Mouse (Mus musculus) ES-CJ7 (cell line): ENCODE measurements around the gene Srp54b.
"Not testable (repeated sequence)": the region's sequence is repeated elsewhere in the genome, so short reads cannot be mapped to it uniquely, and the experiment has no call there.

Experiments used
- DNase-seq: peaks from one replicate; pipeline ENCODE4 v3.0.0; 2011; ENCODE audit warnings: low read depth, low spot score

Gene Srp54b

DNA sequence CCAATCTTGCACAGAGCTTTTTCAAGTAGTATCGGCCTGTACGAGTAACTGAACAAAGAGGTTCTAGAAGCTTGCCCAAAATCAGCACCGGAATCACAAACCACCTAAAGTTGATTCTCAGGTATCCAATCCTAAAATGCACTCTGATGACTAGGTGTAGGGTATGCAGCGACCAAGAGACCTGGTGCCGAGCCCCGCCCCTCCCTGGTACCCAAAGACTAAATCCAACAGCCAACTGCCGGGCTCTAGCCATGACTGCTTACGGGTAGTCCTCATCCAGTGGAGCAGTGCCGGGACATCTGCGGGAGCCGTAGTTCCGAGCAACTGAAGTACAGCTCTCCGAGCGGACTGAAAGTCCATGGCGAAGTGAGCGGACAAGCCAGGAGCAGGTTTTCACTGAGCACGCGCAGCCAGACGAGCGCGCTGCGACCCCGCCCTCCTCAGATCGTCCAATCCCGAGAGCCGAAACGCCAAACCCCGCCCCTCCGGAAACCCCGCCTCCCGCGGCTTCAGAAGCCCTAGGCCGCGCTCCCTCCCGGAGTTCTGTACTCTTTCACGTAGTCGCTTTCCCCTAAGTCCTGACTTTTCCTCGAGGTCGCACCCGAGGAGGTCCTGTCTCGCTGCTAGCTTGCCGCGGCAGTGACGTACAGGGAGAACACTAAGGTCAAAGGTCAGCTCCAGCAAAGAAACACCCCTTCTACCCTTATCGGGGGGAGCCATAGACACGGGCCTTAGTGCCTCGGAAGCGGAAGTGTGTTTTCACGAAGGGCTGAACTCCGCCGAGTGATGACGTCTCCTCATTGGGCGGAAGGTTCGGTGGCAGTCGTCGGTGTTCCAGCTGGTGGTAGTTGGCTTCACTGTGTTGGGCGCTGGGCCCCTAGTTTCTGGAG, at the start of gene Srp54b:
Gene Srp54b, plus strand, starts transcription at position 546 of the 890 bp plus-strand sequence.
- DNase-seq: not testable (repeated sequence)

DNA sequence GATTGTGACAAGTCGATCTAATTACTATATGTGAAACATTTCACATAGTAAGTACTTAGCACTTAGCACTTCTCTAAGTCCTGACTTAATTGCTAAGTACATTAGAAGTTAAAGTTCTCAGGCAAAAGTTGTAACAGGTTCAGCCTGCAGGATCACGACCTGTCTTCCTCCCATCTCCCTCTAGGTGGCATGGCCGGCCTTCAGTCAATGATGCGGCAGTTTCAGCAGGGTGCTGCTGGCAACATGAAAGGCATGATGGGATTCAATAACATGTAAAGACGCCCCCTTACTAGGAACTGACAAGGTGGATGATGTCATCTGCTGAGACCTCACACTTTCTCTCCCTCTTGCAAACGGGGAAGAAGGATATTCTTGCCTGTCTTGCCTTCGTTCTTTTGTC, 42.3 kb upstream of the Srp54b start:
- not testable (repeated sequence) for DNase-seq

DNA sequence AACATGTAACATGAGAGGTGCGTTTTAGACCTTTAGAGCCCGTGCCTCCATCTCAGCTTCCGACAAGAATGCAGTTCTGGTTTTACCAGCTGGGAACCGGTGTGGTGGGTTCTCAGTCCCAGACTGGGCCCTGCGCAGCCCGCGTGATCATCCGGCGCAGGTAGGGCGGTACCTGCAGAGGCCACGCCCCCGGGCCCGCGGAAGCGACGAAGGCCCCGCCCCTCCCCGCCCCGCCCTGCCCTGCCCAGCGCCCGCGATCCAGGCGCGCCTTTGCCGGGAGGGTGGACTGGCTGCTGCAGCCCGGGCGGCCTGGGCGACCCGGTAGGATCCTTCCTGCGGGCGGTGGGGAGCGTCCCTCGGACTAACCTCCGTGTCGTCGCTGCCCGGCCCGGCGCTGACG, 30.7 kb upstream of the Srp54b start, which contains the start of gene Fam177a:
Gene Fam177a, plus strand, starts transcription at position 228 of the 400 bp plus-strand sequence.
- DNase-seq: not testable (repeated sequence)

DNA sequence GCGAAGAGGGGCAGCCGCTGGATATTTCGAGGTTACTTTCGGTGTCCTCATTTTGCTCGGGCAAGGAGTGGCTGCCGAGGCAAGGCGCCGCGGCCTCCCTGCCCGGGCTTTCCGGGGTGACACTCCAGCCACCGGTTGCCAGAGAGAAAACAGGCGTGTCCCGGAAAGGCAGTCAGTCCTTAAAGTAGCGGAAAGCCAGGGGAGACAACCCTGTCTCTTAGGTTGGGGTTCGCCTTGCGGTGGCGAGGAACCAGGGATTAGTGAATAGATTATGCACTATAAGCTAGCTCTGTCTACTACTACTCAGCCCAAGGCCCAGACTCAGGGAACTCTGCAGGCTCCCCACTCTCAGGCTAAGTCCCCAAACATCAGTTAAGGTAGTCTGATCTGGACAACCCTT, 30.2 kb upstream of the Srp54b start:
- DNase-seq: not testable (repeated sequence)

DNA sequence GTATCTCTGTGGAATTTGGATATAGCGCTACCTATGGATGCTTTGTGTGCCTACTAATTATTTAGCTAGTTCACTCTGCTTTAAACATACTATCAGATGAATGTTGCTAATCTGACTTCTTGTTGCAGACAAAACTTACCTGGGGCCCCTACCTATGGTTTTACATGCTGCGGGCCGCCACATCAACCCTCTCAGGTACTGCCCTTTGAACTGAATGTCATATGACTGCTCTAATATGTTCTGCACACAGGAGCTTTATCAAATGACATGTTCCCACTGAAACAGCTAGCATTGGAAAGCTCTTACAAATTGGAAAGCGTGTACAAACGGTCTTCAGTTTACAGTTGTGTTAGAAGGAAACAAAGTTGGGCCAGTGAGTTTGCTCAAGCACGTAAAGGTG, 19.4 kb upstream of the Srp54b start:
- not testable (repeated sequence) for DNase-seq

DNA sequence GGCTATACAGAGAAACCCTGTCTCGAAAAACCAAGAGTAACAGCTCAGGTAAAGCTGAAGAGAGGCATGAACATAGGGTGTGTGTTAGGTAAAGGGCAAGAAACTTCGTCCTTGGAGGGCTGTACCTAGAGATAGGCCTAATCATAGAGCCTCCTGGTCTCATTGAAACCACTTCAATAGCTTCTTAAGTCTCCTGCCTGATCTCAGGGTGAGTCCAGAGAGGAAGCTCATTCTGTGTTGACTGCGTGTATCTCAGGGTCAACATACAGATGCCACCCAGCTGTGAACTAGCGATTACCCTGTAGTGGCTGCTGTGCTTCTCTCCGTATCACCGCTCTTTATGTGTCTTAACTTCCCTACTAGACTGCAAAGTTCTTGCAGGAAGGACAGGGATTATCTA, 17.0 kb upstream of the Srp54b start:
- not testable (repeated sequence) for DNase-seq

DNA sequence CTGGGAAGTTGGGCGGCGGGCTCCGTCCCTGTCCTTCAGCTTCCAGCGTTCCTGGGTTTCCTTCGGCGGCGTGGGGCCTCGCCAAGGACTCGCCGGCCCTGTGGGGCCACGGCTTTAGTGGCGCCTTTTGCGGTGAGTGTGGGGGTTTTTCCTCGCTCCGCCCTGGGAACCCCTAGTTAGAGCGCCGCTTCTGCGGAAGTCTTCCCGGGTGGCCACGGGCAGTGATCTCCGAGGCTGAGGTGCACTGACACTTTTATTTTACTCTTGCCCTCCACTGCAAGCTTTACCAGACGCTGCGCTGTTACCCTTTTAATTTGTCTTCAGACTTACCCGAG, 512 bp downstream of the Srp54b start:
- not testable (repeated sequence) for DNase-seq

DNA sequence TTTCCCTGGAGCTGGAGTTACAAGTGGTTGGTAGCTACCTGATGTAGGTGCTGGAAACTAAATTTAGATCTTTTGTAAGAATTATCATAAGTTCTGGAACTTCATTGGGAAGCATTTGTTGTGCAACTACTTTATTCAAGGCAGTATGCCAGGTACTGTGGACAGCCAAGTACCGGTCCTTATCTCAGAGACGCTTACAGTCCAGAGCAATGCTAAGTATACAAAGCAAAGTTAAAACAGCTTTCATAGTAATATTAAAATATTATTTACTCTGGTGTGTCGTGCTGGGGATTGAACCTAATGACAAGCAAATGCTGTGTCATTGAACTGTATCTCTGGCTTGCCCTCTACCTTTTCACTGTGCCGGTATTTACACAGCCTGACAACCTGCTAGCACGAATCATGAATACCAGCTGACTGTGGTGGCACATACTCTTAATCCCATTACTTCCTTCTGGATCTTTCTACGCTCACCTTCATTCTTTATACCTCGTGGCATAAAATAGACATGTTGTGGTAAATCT, 12.2 kb downstream of the Srp54b start:
- not testable (repeated sequence) for DNase-seq

DNA sequence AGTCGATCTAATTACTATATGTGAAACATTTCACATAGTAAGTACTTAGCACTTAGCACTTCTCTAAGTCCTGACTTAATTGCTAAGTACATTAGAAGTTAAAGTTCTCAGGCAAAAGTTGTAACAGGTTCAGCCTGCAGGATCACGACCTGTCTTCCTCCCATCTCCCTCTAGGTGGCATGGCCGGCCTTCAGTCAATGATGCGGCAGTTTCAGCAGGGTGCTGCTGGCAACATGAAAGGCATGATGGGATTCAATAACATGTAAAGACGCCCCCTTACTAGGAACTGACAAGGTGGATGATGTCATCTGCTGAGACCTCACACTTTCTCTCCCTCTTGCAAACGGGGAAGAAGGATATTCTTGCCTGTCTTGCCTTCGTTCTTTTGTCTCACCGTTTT, 32.8 kb downstream of the Srp54b start:
- not testable (repeated sequence) for DNase-seq

DNA sequence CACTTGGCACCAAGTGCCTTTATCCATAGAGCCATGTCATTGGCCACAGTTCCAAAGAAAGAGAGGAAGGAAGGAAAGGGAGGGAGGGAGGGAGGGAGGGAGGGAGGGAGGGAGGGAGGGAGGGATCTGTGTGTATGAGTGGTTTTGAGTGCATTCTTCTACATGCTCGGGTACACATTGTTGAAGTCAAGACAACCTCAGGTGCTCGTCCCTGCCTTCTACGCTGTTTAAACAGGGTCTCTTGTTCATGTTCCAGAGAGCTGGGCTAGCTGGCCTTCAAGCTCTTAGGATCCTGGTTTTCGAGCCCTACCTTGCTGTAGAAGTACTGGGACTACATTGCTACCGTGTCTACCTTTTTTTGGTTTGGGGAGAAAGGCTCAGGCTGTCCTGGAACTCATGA, 34.2 kb downstream of the Srp54b start:
- DNase-seq: not testable (repeated sequence)

DNA sequence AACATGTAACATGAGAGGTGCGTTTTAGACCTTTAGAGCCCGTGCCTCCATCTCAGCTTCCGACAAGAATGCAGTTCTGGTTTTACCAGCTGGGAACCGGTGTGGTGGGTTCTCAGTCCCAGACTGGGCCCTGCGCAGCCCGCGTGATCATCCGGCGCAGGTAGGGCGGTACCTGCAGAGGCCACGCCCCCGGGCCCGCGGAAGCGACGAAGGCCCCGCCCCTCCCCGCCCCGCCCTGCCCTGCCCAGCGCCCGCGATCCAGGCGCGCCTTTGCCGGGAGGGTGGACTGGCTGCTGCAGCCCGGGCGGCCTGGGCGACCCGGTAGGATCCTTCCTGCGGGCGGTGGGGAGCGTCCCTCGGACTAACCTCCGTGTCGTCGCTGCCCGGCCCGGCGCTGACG, 44.4 kb downstream of the Srp54b start, which contains the start of gene 1700047I17Rik2:
Gene 1700047I17Rik2, plus strand, starts transcription at position 287 of the 400 bp plus-strand sequence.
- not testable (repeated sequence) for DNase-seq

DNA sequence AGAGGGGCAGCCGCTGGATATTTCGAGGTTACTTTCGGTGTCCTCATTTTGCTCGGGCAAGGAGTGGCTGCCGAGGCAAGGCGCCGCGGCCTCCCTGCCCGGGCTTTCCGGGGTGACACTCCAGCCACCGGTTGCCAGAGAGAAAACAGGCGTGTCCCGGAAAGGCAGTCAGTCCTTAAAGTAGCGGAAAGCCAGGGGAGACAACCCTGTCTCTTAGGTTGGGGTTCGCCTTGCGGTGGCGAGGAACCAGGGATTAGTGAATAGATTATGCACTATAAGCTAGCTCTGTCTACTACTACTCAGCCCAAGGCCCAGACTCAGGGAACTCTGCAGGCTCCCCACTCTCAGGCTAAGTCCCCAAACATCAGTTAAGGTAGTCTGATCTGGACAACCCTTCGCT, 44.9 kb downstream of the Srp54b start:
- not testable (repeated sequence) for DNase-seq

DNA sequence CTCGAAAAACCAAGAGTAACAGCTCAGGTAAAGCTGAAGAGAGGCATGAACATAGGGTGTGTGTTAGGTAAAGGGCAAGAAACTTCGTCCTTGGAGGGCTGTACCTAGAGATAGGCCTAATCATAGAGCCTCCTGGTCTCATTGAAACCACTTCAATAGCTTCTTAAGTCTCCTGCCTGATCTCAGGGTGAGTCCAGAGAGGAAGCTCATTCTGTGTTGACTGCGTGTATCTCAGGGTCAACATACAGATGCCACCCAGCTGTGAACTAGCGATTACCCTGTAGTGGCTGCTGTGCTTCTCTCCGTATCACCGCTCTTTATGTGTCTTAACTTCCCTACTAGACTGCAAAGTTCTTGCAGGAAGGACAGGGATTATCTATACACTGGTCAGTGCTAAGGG, 58.0 kb downstream of the Srp54b start:
- DNase-seq: not testable (repeated sequence)

DNA sequence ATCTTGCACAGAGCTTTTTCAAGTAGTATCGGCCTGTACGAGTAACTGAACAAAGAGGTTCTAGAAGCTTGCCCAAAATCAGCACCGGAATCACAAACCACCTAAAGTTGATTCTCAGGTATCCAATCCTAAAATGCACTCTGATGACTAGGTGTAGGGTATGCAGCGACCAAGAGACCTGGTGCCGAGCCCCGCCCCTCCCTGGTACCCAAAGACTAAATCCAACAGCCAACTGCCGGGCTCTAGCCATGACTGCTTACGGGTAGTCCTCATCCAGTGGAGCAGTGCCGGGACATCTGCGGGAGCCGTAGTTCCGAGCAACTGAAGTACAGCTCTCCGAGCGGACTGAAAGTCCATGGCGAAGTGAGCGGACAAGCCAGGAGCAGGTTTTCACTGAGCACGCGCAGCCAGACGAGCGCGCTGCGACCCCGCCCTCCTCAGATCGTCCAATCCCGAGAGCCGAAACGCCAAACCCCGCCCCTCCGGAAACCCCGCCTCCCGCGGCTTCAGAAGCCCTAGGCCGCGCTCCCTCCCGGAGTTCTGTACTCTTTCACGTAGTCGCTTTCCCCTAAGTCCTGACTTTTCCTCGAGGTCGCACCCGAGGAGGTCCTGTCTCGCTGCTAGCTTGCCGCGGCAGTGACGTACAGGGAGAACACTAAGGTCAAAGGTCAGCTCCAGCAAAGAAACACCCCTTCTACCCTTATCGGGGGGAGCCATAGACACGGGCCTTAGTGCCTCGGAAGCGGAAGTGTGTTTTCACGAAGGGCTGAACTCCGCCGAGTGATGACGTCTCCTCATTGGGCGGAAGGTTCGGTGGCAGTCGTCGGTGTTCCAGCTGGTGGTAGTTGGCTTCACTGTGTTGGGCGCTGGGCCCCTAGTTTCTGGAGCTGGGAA, 75.0 kb downstream of the Srp54b start, which contains the start of gene Srp54c:
Gene Srp54c, plus strand, starts transcription at position 543 of the 894 bp plus-strand sequence.
- DNase-seq: not testable (repeated sequence)

DNA sequence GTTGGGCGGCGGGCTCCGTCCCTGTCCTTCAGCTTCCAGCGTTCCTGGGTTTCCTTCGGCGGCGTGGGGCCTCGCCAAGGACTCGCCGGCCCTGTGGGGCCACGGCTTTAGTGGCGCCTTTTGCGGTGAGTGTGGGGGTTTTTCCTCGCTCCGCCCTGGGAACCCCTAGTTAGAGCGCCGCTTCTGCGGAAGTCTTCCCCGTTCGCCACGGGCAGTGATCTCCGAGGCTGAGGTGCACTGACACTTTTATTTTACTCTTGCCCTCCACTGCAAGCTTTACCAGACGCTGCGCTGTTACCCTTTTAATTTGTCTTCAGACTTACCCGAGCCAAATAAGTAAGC, 75.6 kb downstream of the Srp54b start:
- not testable (repeated sequence) for DNase-seq
